Mouse (Mus musculus): Measurements from ENCODE around the gene Pla2g2c.
A peak's percentile ranks its signal among the peaks of the same experiment; 100 is the strongest.

The Pla2g2c gene

DNA sequence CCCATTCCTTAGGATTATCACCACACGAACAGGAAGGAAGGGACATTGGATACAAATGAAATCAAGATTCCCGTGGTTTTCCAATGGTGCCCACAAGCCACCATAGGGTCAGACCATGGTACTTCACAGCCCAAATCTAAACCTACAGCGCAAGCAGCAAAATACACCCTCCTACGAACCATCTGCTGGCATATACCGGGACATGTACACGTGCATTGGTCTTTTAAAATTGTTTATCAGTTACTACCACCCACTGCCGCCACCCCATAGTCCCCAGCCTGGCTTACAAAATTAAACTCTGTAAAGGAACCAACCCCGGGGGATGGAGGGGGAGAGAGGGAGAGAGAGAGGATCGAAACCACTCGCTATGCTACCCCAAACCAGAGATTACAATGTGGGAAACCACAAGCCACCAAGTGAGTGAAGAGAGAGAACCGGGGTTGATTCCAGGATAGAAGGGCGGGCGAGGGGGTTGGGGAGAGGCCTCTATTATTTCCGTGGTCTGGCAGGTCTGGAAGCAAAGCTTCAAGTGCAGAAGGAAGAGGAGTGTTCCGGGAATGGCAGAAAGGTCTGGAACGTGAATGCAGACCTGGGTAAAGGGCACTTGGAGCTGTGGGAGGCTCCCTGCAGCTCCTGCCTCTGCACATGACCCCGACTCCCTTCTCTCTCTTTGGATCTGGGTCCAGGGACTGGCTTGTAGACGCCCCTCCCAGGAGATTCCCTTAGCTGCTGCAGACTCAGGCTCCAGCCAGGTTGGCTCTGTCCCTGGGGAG is at the start of gene Pla2g2c:
Gene Pla2g2c, plus strand, starts transcription at position 439 of the 773 bp plus-strand sequence.
- peak; percentile 83 for DNase-seq (ENCODE audit: low read depth)

DNA sequence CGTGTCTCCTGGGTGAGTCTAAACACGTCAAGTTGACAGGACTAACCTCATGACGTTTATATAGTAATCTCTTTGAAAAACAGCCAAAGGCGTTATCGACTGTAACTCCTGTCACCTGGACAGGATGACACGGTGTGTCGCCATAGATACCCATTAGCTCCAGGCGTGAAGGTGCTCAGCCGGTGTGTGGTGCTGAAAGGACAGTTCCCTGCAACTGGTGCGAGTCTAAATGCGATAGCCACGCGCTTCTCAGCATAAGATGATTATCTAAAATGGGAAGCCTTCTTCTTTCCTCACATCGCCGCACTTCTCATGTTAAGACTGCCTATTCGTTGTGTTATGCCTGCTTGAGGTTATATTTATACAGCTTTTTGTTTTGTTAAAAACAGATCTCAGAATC is 48.1 kb upstream of the Pla2g2c start:
- DNase-seq (ENCODE audit: low read depth): peak; percentile 33

DNA sequence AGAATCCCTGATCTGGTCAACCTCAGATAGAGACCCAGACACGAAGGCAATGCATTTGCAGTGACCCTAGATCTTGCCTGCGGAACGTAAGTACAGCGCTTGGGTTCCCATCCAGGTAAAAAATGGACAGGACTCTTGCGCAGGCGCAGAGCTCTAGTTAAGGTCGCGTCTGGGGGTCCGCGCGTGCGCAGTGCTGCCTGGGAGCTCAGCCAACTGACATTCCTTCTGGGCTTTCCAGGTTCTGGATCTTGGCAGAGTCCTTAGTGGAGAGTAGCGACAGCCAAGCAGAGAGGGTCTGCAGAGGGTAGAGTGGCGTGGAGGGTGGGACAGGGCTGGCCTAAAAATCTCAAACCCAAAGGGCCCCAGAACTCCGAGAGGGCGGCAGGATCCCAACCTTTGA is 47.0 kb upstream of the Pla2g2c start:
- no peak for DNase-seq (ENCODE audit: low read depth)

GRCm38 (mm10) chr4:138680124-138680523 is 44.5 kb upstream of the Pla2g2c start:
- no peak for DNase-seq (ENCODE audit: low read depth)

DNA sequence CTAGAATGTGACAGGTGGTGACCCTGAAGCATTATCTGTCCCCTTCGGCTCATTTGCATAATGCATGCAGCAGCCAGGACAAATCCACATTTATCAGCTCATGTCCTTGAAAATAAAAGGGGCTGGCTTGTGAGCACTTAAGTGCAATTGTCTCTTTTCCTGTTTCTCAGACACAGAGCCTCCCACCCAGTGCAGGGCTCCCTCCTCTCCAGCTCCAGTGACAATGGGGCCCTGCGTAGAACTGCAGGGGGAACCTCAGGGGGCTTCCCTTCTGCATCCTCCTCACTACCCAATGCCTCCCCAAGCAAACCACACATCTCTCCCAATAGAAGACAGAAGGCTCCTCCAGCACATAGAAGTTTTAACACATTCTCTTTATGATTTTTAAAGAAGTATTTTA is 41.8 kb upstream of the Pla2g2c start:
- DNase-seq (ENCODE audit: low read depth): no peak

GRCm38 (mm10) chr4:138685813-138686212 is 38.8 kb upstream of the Pla2g2c start:
- DNase-seq (ENCODE audit: low read depth): no peak

GRCm38 (mm10) chr4:138689094-138689512 is 35.5 kb upstream of the Pla2g2c start:
- no peak for DNase-seq (ENCODE audit: low read depth)

DNA sequence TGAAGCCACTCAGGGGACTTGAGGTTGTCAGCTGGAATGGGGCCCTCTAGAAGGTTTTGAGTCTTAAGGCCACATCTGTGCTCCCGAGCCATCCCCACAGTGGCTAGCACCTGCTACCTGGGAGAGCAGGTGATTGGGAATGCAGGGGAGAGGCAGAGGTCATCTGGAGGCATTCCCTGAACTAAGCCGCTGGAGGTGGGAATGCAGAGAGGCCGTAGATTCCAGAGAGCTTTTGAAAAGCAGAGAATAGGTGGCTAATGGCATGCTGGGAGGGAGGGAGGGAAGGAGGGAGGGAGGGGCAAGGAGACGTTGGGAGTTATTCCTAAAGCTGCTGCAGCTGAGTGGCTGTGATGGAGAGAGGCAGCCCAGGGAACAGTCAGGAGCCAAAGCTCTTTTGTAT is 34.0 kb upstream of the Pla2g2c start:
- DNase-seq (ENCODE audit: low read depth): no peak

DNA sequence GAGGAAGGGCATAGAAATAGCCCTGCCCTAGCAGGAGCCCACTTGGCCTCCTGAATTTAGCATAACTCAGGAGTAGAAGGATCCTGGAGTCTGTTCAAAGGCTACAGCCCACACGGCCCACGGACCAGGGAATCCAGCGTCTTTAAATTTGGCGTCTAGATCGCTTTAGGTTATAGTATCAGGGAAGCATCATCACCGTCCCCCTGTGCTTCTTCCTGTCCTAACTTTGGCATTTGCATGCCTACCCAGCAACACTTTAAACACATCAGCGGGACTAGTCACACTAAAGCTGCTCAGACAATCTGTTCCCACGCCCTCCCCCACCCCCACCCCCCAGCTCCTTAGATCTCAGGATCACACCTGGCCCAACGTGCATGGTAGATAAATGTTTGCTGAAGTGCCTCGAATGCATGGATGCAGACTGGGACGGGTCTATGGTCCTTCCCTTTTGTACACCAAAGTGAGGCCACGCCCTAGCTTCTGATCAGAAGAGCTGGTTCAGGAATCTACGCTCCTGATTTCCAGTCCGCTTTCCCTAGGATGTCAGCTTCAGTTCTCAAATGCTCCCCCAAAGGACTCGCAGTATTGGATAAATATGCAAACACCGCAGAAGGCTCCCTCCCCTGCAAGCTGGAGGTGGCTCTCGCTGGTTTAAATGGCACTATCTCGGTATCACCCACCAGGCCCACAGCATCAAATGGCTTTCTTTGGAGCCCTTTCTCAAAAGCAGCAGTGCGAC is 33.0 kb upstream of the Pla2g2c start:
- no peak for DNase-seq (ENCODE audit: low read depth)

- DNase-seq (ENCODE audit: low read depth): no peak
Observed at GRCm38 (mm10) chr4:138693043-138693692, 31.4 kb upstream of the Pla2g2c start.

- no peak for DNase-seq (ENCODE audit: low read depth)
Observed at GRCm38 (mm10) chr4:138696720-138697119, 27.9 kb upstream of the Pla2g2c start.

- DNase-seq (ENCODE audit: low read depth): no peak
Observed at GRCm38 (mm10) chr4:138697166-138697860, 27.3 kb upstream of the Pla2g2c start.

GRCm38 (mm10) chr4:138698296-138698695 is 26.3 kb upstream of the Pla2g2c start:
- DNase-seq (ENCODE audit: low read depth): no peak

DNA sequence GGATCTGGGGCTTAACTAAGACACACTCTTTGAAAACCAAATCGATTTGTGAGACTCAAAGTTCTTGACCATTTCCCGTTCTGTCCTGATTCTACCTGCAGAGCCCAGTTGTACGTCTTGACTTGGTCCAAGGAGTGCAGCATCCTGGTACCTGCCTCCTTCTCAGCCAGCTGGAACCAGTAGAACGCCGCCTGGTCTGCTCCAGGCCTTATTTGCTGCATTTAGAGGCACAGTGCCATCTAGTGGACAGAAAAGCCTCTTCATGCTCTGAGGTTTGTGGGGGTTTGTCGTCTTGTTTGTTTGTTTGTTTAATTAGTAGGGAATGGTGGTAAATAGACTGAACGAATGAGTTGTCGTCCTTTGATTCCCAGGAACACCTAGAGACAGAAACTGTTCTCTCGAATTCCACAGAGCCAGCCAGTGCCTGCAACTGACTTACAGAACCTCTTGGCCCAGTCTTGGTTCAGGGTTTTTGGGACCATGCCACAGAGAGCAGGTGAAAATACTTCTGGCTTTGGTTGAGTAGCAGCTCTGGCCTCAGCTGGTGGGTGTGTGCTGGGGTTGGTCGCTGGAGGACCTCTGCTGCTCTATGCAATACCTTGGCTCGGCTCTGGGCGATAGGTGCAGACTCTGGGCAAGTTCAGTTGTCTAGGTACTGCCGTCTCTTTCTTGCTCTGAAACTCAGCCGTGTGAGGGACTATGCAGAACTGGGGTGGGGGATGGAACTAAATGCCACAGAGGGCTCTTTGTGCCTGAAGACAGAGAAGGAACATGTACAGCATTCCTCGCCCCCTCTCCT is 24.2 kb upstream of the Pla2g2c start:
- DNase-seq (ENCODE audit: low read depth): peak; percentile 70

GRCm38 (mm10) chr4:138701111-138701510 is 23.5 kb upstream of the Pla2g2c start:
- DNase-seq (ENCODE audit: low read depth): no peak

DNA sequence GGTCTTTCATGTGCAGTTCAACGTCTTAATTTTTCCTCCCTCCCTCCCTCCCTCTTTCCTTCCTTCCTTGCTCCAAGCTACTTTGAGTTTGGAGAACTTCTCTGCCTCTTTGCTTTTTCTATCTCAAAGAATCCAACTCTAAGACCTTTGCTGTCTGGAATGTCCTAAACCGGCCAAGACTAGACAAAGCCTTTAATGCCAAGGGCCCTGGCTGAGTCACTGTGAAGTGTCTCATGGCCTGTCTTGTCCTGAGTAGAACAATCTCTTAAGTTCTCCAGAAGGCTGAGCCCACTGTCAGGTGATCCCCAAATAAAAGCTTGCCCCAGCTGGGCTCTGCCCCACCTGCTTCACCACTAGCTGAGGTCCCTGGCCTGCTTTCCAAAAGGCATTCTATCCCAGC is 22.6 kb upstream of the Pla2g2c start:
- DNase-seq (ENCODE audit: low read depth): no peak

GRCm38 (mm10) chr4:138702528-138702927 is 22.1 kb upstream of the Pla2g2c start:
- DNase-seq (ENCODE audit: low read depth): peak; percentile 15

GRCm38 (mm10) chr4:138703591-138703990 is 21.0 kb upstream of the Pla2g2c start:
- no peak for DNase-seq (ENCODE audit: low read depth)

DNA sequence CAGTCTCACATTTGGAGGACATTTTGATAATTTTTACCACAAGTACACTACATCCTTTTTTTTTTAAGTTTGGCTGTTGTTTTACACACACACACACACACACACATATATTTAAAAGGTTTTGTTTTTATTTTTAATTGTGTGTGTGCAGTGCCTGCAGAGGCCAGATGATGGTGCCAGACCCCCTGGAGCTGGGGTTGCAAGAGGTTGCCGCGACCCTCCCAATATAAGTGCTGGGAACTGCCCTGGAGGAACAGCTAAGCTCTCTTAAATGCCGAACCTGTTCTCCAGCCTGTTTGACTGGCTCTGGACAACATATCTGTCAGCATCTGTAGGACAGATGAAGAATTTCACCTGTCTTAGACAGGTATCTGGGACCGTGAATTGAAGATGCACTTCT is 20.4 kb upstream of the Pla2g2c start:
- no peak for DNase-seq (ENCODE audit: low read depth)

DNA sequence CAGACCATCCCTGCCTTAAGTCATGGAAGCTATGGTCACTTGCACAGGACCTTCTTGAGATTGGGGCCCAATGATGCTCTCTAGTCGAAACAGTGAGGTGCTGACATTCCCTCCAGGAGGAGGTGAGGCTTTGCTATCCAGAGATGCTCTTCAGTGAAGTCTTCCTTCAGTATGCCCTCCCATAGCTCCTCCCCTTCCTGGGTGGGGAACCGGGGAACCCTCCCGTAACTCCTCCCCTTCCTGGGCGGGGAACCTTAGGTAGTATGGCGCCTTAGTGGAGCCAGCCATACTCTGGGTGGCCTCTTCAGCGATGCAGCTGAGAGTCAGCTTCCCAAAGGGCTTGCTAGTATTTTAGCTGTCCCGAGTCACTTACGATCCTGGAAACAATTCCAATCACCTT is 18.0 kb upstream of the Pla2g2c start:
- no peak for DNase-seq (ENCODE audit: low read depth)

DNA sequence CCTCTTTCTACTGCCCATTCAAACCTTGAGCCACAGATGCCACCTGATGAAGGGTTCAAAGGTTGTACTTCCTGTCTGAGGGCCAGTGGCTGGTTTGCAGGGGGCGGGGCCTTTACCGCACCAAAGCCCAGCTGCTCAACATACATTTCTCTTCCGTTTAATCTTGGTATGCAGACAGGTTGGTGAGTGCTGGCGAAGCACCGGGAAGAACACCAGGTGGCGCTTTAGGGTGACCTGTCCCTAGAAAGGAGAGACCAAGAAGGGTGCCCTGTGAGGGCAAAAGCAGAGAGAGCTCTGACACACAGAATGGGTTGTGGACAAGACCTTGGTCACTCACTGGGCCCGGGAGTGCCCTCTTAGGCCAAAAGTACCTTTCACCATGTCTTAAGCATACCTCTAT is 16.0 kb upstream of the Pla2g2c start:
- peak; percentile 74 for DNase-seq (ENCODE audit: low read depth)

DNA sequence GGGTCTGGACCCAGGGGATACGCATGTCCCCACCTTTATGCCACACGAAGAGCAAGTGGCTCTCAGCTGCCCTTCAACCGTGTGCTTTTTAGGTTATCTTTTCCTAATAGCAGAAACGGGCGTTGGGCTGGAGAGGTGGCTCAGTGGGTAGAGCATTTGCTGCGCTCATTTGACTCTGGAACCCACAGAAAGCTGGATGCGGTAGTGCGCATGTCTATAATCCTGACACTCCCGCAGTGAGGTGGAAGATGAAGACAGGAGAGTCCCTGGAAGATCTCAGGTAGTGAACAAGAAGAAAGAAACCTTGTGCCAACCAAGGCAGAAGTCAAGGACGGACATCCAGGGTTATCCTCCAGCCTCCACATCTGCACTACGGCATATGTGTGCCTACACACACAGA is 15.3 kb upstream of the Pla2g2c start:
- DNase-seq (ENCODE audit: low read depth): no peak
